Mouse (Mus musculus) MEL (cell line): ENCODE data around the gene Meis3. TPM values are rescaled to one million over a fixed set of nuclear protein-coding genes. Genes with fewer than 3 reads are reported as not detected.

Source experiments
- DNase-seq: peaks from one replicate; pipeline ENCODE4 v3.0.0; 2011; ENCODE audit warnings: low read depth, low spot score
- H3K27ac ChIP-seq: 2 replicates; pipeline ENCODE4 v1.5.1; 2012; ENCODE audit warnings: low read depth, mild to moderate bottlenecking, control low read depth, low read length, moderate library complexity; ENCODE audit not compliant: control insufficient read depth
- H3K27me3 ChIP-seq, 2 experiments: fragments of 150-350 bp in 1 of 2; sonication (generic) in 1 of 2; 2 replicates each; pipeline ENCODE4 v1.6.1; 2012; ENCODE audit warnings: low read length in 2 of 2, mild to moderate bottlenecking in 2 of 2, improper control_type of control experiment in 1 of 2, moderate library complexity in 1 of 2; ENCODE audit not compliant: insufficient read depth in 2 of 2, control insufficient read depth in 1 of 2
- H3K36me3 ChIP-seq, 2 experiments: 2 replicates each; pipeline ENCODE4 v1.6.1; 2012 to 2014; ENCODE audit warnings: low read length in 2 of 2, improper control_type of control experiment in 1 of 2, inconsistent platforms in 1 of 2, mild to moderate bottlenecking in 1 of 2; ENCODE audit not compliant: insufficient read depth in 2 of 2, control insufficient read depth in 1 of 2
- H3K4me1 ChIP-seq, 2 experiments: fragments of 150-350 bp in 1 of 2; sonication (generic) in 1 of 2; 2 replicates each; pipeline ENCODE4 v1.6.1; 2012; ENCODE audit warnings: low read length in 2 of 2, improper control_type of control experiment in 1 of 2, mild to moderate bottlenecking in 1 of 2; ENCODE audit not compliant: insufficient read depth in 2 of 2, control insufficient read depth in 1 of 2
- H3K4me3 ChIP-seq, 2 experiments: fragments of 150-350 bp in 1 of 2; sonication (generic) in 1 of 2; 2 replicates each; pipeline ENCODE4 v1.5.1; 2012; ENCODE audit warnings: low read depth in 2 of 2, low read length in 2 of 2, mild to moderate bottlenecking in 2 of 2, moderate library complexity in 2 of 2, control low read depth in 1 of 2, improper control_type of control experiment in 1 of 2; ENCODE audit not compliant: control insufficient read depth in 1 of 2, insufficient read depth in 1 of 2
- H3K79me2 ChIP-seq: 2 replicates; pipeline ENCODE4 v1.6.1; 2012; ENCODE audit warnings: mild to moderate bottlenecking, low read length, moderate library complexity; ENCODE audit not compliant: control insufficient read depth, poor library complexity, insufficient read depth
- H3K9ac ChIP-seq: 2 replicates; pipeline ENCODE4 v1.6.1; 2012; ENCODE audit warnings: low read depth, mild to moderate bottlenecking, control low read depth, low read length, moderate library complexity; ENCODE audit not compliant: control insufficient read depth, poor library complexity, severe bottlenecking
- H3K9me3 ChIP-seq: fragments of 150-350 bp; sonication (generic); replicated peaks from 2 replicates; pipeline ENCODE4 v1.6.1; 2012; ENCODE audit warnings: mild to moderate bottlenecking, low read length, improper control_type of control experiment, moderate library complexity; ENCODE audit not compliant: insufficient read depth
- BHLHE40 ChIP-seq: IDR thresholded peaks from 2 replicates; pipeline ENCODE4 v1.6.1; 2012; ENCODE audit warnings: low read depth, mild to moderate bottlenecking, inconsistent platforms, low read length, improper control_type of control experiment, borderline replicate concordance
- CHD1 ChIP-seq: IDR thresholded peaks from 2 replicates; pipeline ENCODE4 v1.6.1; 2012; ENCODE audit warnings: low read depth, mild to moderate bottlenecking, inconsistent platforms, low read length, improper control_type of control experiment
- CHD2 ChIP-seq: IDR thresholded peaks from 2 replicates; pipeline ENCODE4 v1.6.1; 2011; ENCODE audit warnings: low read length, improper control_type of control experiment
- ETS1 ChIP-seq: IDR thresholded peaks from 2 replicates; pipeline ENCODE4 v1.6.1; 2012; ENCODE audit warnings: low read depth, mild to moderate bottlenecking, inconsistent platforms, low read length, improper control_type of control experiment, moderate library complexity
- GABPA ChIP-seq: IDR thresholded peaks from 2 replicates; pipeline ENCODE4 v1.6.1; 2012; ENCODE audit warnings: low read depth, mild to moderate bottlenecking, inconsistent platforms, low read length, improper control_type of control experiment, moderate library complexity
- GATA1 ChIP-seq: IDR thresholded peaks from 2 replicates; pipeline ENCODE4 v1.6.1; 2011; ENCODE audit warnings: low read depth, low read length, improper control_type of control experiment
- HCFC1 ChIP-seq: IDR thresholded peaks from 2 replicates; pipeline ENCODE4 v1.6.1; 2012; ENCODE audit warnings: low read depth, mild to moderate bottlenecking, inconsistent platforms, low read length, improper control_type of control experiment, moderate library complexity
- JUND ChIP-seq: IDR thresholded peaks from 2 replicates; pipeline ENCODE4 v1.6.1; 2011; ENCODE audit warnings: low read depth, mild to moderate bottlenecking, improper control_type of control experiment, low read length
- MAFK ChIP-seq: IDR thresholded peaks from 2 replicates; pipeline ENCODE4 v1.6.1; 2011; ENCODE audit warnings: low read depth, mild to moderate bottlenecking, low read length, improper control_type of control experiment, borderline replicate concordance
- MAX ChIP-seq: IDR thresholded peaks from 2 replicates; pipeline ENCODE4 v1.6.1; 2011; ENCODE audit warnings: low read length, improper control_type of control experiment
- MAZ ChIP-seq: IDR thresholded peaks from 2 replicates; pipeline ENCODE4 v1.6.1; 2012; ENCODE audit warnings: low read depth, mild to moderate bottlenecking, inconsistent platforms, low read length, improper control_type of control experiment
- MEF2A ChIP-seq: IDR thresholded peaks from 2 replicates; pipeline ENCODE4 v1.6.1; 2014; ENCODE audit warnings: low read depth, mild to moderate bottlenecking, inconsistent platforms, low read length, improper control_type of control experiment; ENCODE audit not compliant: poor library complexity, insufficient replicate concordance, severe bottlenecking; ENCODE audit errors: extremely low read depth
- MXI1 ChIP-seq: IDR thresholded peaks from 2 replicates; pipeline ENCODE4 v1.6.1; 2011; ENCODE audit warnings: mild to moderate bottlenecking, low read depth, low read length, improper control_type of control experiment
- POLR2AphosphoS2 ChIP-seq: IDR thresholded peaks from 2 replicates; pipeline ENCODE4 v1.6.1; 2011; ENCODE audit warnings: low read length, improper control_type of control experiment
- POLR2AphosphoS5 ChIP-seq: IDR thresholded peaks from 2 replicates; pipeline ENCODE4 v1.6.1; 2012; ENCODE audit warnings: low read depth, borderline replicate concordance, mild to moderate bottlenecking, inconsistent platforms, low read length, moderate library complexity, mixed read lengths
- RAD21 ChIP-seq: IDR thresholded peaks from 2 replicates; pipeline ENCODE4 v1.6.1; 2011; ENCODE audit warnings: mild to moderate bottlenecking, low read depth, low read length, improper control_type of control experiment
- RCOR1 ChIP-seq: IDR thresholded peaks from 2 replicates; pipeline ENCODE4 v1.6.1; 2012; ENCODE audit warnings: low read depth, mild to moderate bottlenecking, inconsistent platforms, low read length, improper control_type of control experiment
- SIN3A ChIP-seq: IDR thresholded peaks from 2 replicates; pipeline ENCODE4 v1.6.1; 2012; ENCODE audit warnings: low read length, improper control_type of control experiment, inconsistent platforms
- TBP ChIP-seq: IDR thresholded peaks from 2 replicates; pipeline ENCODE4 v1.8.0; 2011; ENCODE audit warnings: low read depth, low read length, improper control_type of control experiment
- UBTF ChIP-seq: IDR thresholded peaks from 2 replicates; pipeline ENCODE4 v1.6.1; 2012; ENCODE audit warnings: low read depth, mild to moderate bottlenecking, inconsistent platforms, low read length, improper control_type of control experiment, moderate library complexity, borderline replicate concordance; ENCODE audit not compliant: insufficient read depth
- USF1 ChIP-seq: IDR thresholded peaks from 2 replicates; pipeline ENCODE4 v1.6.1; 2014; ENCODE audit warnings: low read depth, mild to moderate bottlenecking, inconsistent platforms, low read length, improper control_type of control experiment, moderate library complexity
- USF2 ChIP-seq, 2 experiments: IDR thresholded peaks; 2 replicates each; pipeline ENCODE4 v1.6.1; 2011 to 2012; ENCODE audit warnings: improper control_type of control experiment in 2 of 2, low read length in 2 of 2, borderline replicate concordance in 1 of 2, inconsistent platforms in 1 of 2, low read depth in 1 of 2, mild to moderate bottlenecking in 1 of 2; ENCODE audit not compliant: insufficient read depth in 1 of 2
- ZKSCAN1 ChIP-seq: IDR thresholded peaks from 2 replicates; pipeline ENCODE4 v1.6.1; 2012; ENCODE audit warnings: low read depth, mild to moderate bottlenecking, inconsistent platforms, low read length, improper control_type of control experiment, moderate library complexity
- ZNF384 ChIP-seq: IDR thresholded peaks from 2 replicates; pipeline ENCODE4 v1.6.1; 2012; ENCODE audit warnings: low read depth, mild to moderate bottlenecking, inconsistent platforms, low read length, improper control_type of control experiment
- polyA plus RNA-seq, 2 experiments: library from polyadenylated mRNA; stranded (reverse) in 1 of 2; unstranded in 1 of 2; fragments of >175 nt in 1 of 2; fragments of >200 nt in 1 of 2; gene quantifications; 2 replicates each; pipeline versions ENCODE4 v1.2.1 to v1.2.4; 2012; ENCODE audit warnings: low replicate concordance in 2 of 2, low read depth in 1 of 2; ENCODE audit not compliant: insufficient read length in 2 of 2, insufficient read depth in 1 of 2, missing spikeins in 1 of 2
- total RNA-seq: library from RNA; depleted of rRNA; stranded (reverse); fragments of 300-350 nt; gene quantifications from 2 replicates; pipeline ENCODE4 v1.2.3, GENCODE M21; 2012

Gene Meis3
- total and polyA plus RNA-seq, 3 experiments, result 4.8 to 14.9 TPM; not detected in 1

DNA sequence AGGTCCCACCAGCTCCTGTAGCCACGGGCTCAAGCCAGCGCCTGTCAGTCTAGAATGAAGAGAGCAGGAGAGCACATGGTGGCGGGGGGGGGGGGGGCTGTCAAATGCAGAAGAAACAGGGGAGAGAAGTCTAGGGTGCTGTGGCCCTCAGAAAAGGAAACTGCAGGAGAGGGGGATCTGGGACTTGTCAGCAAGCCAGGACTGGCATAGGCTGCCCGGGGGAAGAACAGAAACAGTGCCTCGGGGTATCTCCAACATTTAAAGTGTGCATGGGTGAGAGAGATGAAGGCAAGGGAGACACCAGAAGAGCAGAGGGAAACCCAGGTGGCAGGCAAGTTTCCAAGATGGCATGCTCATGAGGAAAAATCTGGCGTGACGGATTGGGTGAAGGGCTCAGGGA, 12.9 kb upstream of the Meis3 start:
- no peaks in the 10 kb centered on the region for H3K36me3 ChIP-seq
- no peak overlapping the region for H3K9ac ChIP-seq
- no peaks in the 10 kb centered on the region for H3K9me3 ChIP-seq
- H3K79me2 ChIP-seq, result no peaks in the 10 kb centered on the region
- TF ChIP-seq CHD1, result no peak
- no peak for TF ChIP-seq JUND
- no peak for TF ChIP-seq MXI1
- no peak for TF ChIP-seq MEF2A
- TF ChIP-seq UBTF, result no peak
- no peak for TF ChIP-seq USF1
- no peak for TF ChIP-seq RAD21
- no peak for TF ChIP-seq ZKSCAN1
- TF ChIP-seq POLR2AphosphoS5, result no peak
- H3K4me3 ChIP-seq, result no peak overlapping the region
- DNase-seq, result no peak
- peaks cover 4% of the 10 kb centered on the region in 2 experiments for H3K27me3 ChIP-seq
- H3K27ac ChIP-seq, result no peak overlapping the region
- H3K4me1 ChIP-seq, result no peaks in the 10 kb centered on the region

DNA sequence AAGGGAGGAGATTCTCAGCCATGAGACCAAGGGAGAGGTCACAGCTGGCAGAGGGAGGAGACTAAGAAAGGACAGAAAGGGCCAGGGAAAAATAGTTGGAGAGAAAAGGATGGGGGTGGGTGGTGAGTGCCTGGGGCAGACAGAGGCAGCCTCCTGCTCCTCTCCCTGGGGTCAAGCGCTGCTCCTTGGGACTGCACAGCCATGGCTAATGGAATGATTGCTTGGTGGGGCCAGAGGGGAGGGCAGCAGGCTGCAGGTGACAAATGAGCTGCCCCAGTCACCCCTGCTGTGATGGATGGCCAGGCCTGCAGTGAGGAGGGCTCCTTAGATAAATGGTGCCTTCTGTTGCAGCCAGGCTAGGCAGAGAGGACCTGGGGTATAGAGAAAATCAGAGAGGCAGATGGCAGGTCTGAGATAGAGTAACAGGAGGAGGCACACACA, 2.7 kb upstream of the Meis3 start:
- no peaks in the 10 kb centered on the region for H3K4me1 ChIP-seq
- H3K27ac ChIP-seq, result no peak overlapping the region
- DNase-seq, result no peak
- TF ChIP-seq ETS1 (no peak), GATA1 (no peak), MAX (no peak), MEF2A (no peak)
- H3K9ac ChIP-seq, result no peak overlapping the region
- no peaks in the 10 kb centered on the region for H3K9me3 ChIP-seq
- H3K79me2 ChIP-seq, result no peaks in the 10 kb centered on the region
- 0 out of 4 replicates have a peak, but pooled peaks cover 0 to 2% of the 10 kb centered on the region in 2 experiments for H3K36me3 ChIP-seq
- peaks cover 7% of the 10 kb centered on the region in 2 experiments for H3K27me3 ChIP-seq
- no peak overlapping the region for H3K4me3 ChIP-seq

DNA sequence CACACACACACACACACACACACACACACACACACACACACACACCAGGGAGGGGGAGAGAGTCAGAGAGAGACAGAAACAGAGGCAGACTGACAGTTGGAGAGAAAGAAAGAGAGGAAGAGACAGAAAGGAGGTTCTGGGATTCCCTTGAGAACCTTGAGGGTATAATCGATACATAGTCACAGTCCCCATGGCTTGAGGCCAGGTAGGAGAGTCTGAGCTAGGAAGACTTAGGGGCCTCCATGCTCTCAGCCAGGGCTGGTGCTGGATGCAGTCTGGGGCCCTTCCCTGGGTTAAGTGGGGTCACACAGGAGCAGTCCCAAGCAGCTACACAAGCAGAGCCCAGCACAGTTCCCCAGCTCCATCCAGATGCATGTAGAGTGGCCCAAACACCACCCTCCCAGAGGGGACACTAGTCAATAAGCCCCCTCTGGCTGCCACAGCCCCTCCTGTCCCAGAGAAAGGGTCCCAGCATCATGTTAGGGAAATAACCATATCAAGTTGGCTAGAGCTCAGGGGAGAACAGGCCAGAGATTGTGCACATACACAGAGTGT, 2.2 kb upstream of the Meis3 start:
- H3K4me1 ChIP-seq, result no peaks in the 10 kb centered on the region
- no peak overlapping the region for H3K4me3 ChIP-seq
- 0 out of 4 replicates have a peak, but pooled peaks cover 0 to 2% of the 10 kb centered on the region in 2 experiments for H3K36me3 ChIP-seq
- H3K27ac ChIP-seq, result no peak overlapping the region
- no peak for DNase-seq
- H3K9ac ChIP-seq, result no peak overlapping the region
- H3K27me3 ChIP-seq, result peaks cover 5 to 7% of the 10 kb centered on the region in 2 experiments
- no peaks in the 10 kb centered on the region for H3K9me3 ChIP-seq
- H3K79me2 ChIP-seq, result no peaks in the 10 kb centered on the region
- no peak for TF ChIP-seq MAFK
- no peak for TF ChIP-seq ZNF384
- TF ChIP-seq TBP, result no peak
- TF ChIP-seq ETS1, result no peak
- TF ChIP-seq UBTF, result no peak
- TF ChIP-seq MEF2A, result no peak
- no peak for TF ChIP-seq RCOR1
- TF ChIP-seq MAZ, result no peak
- TF ChIP-seq ZKSCAN1, result no peak
- no peak for TF ChIP-seq GATA1
- no peak for TF ChIP-seq GABPA
- TF ChIP-seq POLR2AphosphoS5, result no peak
- TF ChIP-seq POLR2AphosphoS2, result no peak
- TF ChIP-seq HCFC1, result no peak
- no peak for TF ChIP-seq SIN3A
- no peak for TF ChIP-seq BHLHE40
- no peak for TF ChIP-seq CHD2
- TF ChIP-seq USF2 (IDR thresholded peaks at IDR 0.05; ENCODE audit: borderline replicate concordance in 1 of 2, insufficient read depth in 1 of 2, low read depth in 1 of 2, low read length in 2 of 2), result no peak
